Mouse (Mus musculus) lung, postnatal 0 days (tissue): ENCODE measurements at regions not wholly inside any gene's neighbourhood (a gene's known extent, or its start where the extent isn't known, plus 50 kb on each side); places are given as distances from the start of the nearest gene placed in this dataset.

Experiments used
- CTCF ChIP-seq: IDR thresholded peaks from 2 replicates; pipeline ENCODE4 v1.5.1; 2016; ENCODE audit warnings: antibody characterized with exemption, mild to moderate bottlenecking
- EP300 ChIP-seq: IDR thresholded peaks from 2 replicates; pipeline ENCODE4 v1.6.1; 2016; ENCODE audit warnings: antibody characterized with exemption, mild to moderate bottlenecking, control low read depth

DNA sequence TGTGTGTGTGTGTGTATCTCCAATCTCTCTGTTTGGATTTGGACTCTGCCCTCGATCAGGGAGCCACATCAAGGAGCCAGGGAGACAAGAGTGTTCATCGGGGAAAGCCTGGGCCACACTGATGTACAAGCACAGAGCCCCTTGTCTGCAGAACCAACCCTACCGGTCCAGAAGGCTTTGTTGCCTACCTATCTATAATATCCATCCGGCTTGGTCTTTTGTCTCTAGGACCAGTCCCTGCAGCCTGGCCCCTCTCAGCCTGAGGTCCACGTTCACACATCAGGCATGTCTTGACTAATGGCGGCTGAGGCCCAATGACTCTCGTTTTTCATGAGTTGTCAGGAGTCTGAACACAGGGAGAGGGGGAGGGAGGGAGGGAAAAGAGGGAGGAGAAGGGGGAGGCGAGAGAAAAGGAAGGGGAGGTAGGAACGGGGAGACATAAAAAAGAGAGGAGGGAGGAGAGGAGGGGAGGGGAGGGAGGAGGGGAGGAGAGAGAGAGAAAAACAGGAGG is 64.7 kb downstream of the Cmpk2 start:
- TF ChIP-seq CTCF (no peak), EP300 (no peak)
